Mouse (Mus musculus) thymus, postnatal 14 days (tissue): ENCODE data around the gene Aox4.

ENCODE experiments used
- DNase-seq: peaks from one replicate; pipeline ENCODE4 v3.0.0; 2021

Gene Aox4

GRCm38 (mm10) chr1:58303009-58303408 is 92.8 kb downstream of the Aox4 start:
- DNase-seq: no peak

GRCm38 (mm10) chr1:58303726-58304125 is 93.5 kb downstream of the Aox4 start:
- peak; percentile 81 for DNase-seq

GRCm38 (mm10) chr1:58304296-58304695 is 94.1 kb downstream of the Aox4 start:
- DNase-seq: peak; percentile 39

GRCm38 (mm10) chr1:58307181-58307580 is 97.0 kb downstream of the Aox4 start:
- no peak for DNase-seq

- peak; percentile 1 for DNase-seq
Measured at GRCm38 (mm10) chr1:58308594-58308993, 98.4 kb downstream of the Aox4 start.

GRCm38 (mm10) chr1:58309853-58310252 is 99.7 kb downstream of the Aox4 start:
- peak; percentile 0 for DNase-seq

DNA sequence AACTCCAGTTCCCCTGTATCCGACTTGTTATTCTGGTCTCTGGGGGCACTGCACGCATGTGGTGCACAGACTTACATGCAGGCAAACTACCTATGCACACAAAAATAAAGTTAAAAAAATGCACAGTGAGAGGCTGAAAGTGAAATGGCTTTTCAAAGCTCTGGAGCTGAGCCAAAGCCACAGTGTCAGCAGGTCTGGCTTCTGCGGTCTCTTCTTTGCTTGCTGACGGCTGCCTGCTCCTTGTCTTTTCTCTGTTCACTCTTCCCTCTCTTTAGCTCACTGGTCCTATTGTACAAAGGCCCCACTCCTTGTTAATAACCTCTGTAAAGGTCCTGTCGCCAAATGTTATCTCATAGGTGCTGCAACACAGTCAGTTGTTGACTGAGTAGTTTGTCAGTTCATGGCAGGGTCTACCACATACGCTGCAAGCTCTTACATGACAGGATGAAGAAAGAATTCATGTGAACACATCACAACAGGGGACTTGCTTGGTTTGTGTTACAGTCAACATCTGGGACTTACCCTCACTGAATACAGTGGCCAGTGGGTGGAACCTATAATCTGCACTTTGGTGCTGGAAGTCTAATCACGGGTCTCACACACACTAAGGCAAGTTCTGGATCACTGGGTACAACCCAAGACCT is 101.1 kb downstream of the Aox4 start:
- peak; percentile 32 for DNase-seq

DNA sequence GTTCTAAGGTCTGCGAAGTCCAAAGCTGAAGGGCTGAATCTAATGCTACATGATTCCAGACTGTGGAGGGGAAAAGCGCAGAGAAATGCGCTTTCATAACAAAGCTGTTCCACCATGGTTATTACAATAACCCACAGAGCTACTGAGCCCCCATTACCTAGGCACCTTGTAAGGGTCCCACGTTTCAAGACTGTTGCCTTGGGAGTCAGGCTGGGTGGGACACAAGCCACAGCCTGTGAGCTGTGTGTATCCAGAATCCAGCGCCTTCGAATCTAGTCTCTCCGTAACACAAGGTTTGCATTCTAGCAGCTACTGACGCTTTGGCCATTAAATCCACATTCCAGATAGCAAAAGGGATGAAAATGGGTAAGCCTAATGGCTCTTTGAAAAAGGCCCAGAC is 103.0 kb downstream of the Aox4 start:
- DNase-seq: peak; percentile 1

DNA sequence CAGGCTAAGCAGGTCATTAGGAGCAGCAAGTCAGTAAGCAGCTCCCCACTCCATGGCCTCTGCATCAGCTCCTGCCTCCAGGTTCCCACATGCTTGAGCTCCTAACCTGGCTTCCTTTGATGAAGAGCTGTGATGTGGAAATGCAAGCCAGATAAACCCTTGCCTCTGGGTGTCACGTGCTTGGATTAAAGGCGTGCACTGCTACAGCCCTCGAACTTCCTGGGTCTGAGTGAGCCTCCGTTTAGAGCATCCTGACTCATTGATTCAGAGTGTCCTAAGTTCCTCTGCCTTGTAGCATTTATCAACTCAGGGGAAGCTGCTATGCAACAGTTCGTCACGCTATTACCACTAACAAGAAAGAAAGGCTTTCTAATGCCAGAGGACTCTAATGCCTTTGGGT is 105.3 kb downstream of the Aox4 start:
- peak; percentile 9 for DNase-seq
